Mouse (Mus musculus): ENCODE data around the gene Crygb.

The Crygb gene

GRCm38 (mm10) chr1:65082188-65082587, at the start of gene Crygb:
Gene Crygb, minus strand, starts transcription at chr1:65082288.
- peak; percentile 7 for DNase-seq (ENCODE audit: low spot score)

- no peak for DNase-seq (ENCODE audit: low spot score)
Observed at GRCm38 (mm10) chr1:65131671-65132070, 49.6 kb upstream of the Crygb start.

GRCm38 (mm10) chr1:65130226-65130625, 48.1 kb upstream of the Crygb start:
- no peak for DNase-seq (ENCODE audit: low spot score)

- DNase-seq (ENCODE audit: low spot score): no peak
Observed at GRCm38 (mm10) chr1:65129634-65130180, 47.6 kb upstream of the Crygb start.

GRCm38 (mm10) chr1:65122574-65123372, 40.7 kb upstream of the Crygb start, which contains the start of gene D630023F18Rik:
Gene D630023F18Rik, minus strand, starts transcription at chr1:65123214.
- DNase-seq (ENCODE audit: low spot score): no peak

- DNase-seq (ENCODE audit: low spot score): no peak
Observed at GRCm38 (mm10) chr1:65119438-65119837, 37.4 kb upstream of the Crygb start, which contains the start of gene Gm28845. Gene Gm28845, minus strand, starts transcription at chr1:65119558.

GRCm38 (mm10) chr1:65118150-65118913, 36.2 kb upstream of the Crygb start:
- no peak for DNase-seq (ENCODE audit: low spot score)

- DNase-seq (ENCODE audit: low spot score): no peak
Observed at GRCm38 (mm10) chr1:65113536-65114172, 31.6 kb upstream of the Crygb start.

GRCm38 (mm10) chr1:65112807-65113196, 30.7 kb upstream of the Crygb start:
- DNase-seq (ENCODE audit: low spot score): peak; percentile 20

- peak; percentile 90 for DNase-seq (ENCODE audit: low spot score)
Observed at GRCm38 (mm10) chr1:65112031-65112806, 30.1 kb upstream of the Crygb start.

GRCm38 (mm10) chr1:65109756-65110435, 27.8 kb upstream of the Crygb start:
- no peak for DNase-seq (ENCODE audit: low spot score)

- DNase-seq (ENCODE audit: low spot score): no peak
Observed at GRCm38 (mm10) chr1:65109196-65109595, 27.1 kb upstream of the Crygb start.

GRCm38 (mm10) chr1:65107654-65108279, 25.7 kb upstream of the Crygb start:
- DNase-seq (ENCODE audit: low spot score): no peak

- no peak for DNase-seq (ENCODE audit: low spot score)
Observed at GRCm38 (mm10) chr1:65103273-65103672, 21.2 kb upstream of the Crygb start, which contains the start of gene Cryga. Gene Cryga, minus strand, starts transcription at chr1:65103373.

- DNase-seq (ENCODE audit: low spot score): no peak
Observed at GRCm38 (mm10) chr1:65096953-65097352, 14.9 kb upstream of the Crygb start.

- no peak for DNase-seq (ENCODE audit: low spot score)
Observed at GRCm38 (mm10) chr1:65091566-65091965, 9.5 kb upstream of the Crygb start.

- no peak for DNase-seq (ENCODE audit: low spot score)
Observed at GRCm38 (mm10) chr1:65090370-65090769, 8.3 kb upstream of the Crygb start.

GRCm38 (mm10) chr1:65088567-65089356, 6.7 kb upstream of the Crygb start:
- DNase-seq (ENCODE audit: low spot score): no peak

GRCm38 (mm10) chr1:65075607-65076006, 6.5 kb downstream of the Crygb start:
- no peak for DNase-seq (ENCODE audit: low spot score)
